Mouse (Mus musculus) cerebellum, adult 2 months (tissue): ENCODE results near the gene Sirt4. TPM values are rescaled to one million over a fixed set of nuclear protein-coding genes. Genes with fewer than 3 reads are reported as not detected.

Source experiments
- DNase-seq, 2 experiments: peaks; one replicate each; pipeline ENCODE4 v3.0.0; 2021
- H3K27ac ChIP-seq: fragments of 200-500 bp; 2 replicates; pipeline ENCODE4 v1.5.1; 2012; ENCODE audit warnings: low read length, control low read depth, inconsistent platforms; ENCODE audit not compliant: insufficient read depth
- H3K27me3 ChIP-seq: fragments of 200-500 bp; 2 replicates; pipeline ENCODE4 v1.6.1; 2012; ENCODE audit warnings: inconsistent platforms, mild to moderate bottlenecking, low read length, moderate library complexity; ENCODE audit not compliant: control insufficient read depth, insufficient read depth
- H3K4me1 ChIP-seq: fragments of 200-500 bp; 2 replicates; pipeline ENCODE4 v1.6.1; 2011; ENCODE audit warnings: low read length; ENCODE audit not compliant: control insufficient read depth, insufficient read depth
- H3K4me3 ChIP-seq: fragments of 200-500 bp; replicated peaks from 2 replicates; pipeline ENCODE3; 2011; ENCODE audit warnings: mild to moderate bottlenecking, low read depth, low read length, control low read depth; ENCODE audit not compliant: insufficient read depth
- CTCF ChIP-seq: fragments of 200-500 bp; IDR thresholded peaks from 2 replicates; pipeline ENCODE4 v1.5.1; 2011; ENCODE audit warnings: low read depth, mild to moderate bottlenecking, control low read depth, low read length, moderate library complexity, borderline replicate concordance; ENCODE audit not compliant: insufficient read depth
- POLR2A ChIP-seq: fragments of 200-500 bp; IDR thresholded peaks from 2 replicates; pipeline ENCODE4 v1.6.1; 2011; ENCODE audit warnings: low read length, control low read depth, borderline replicate concordance; ENCODE audit not compliant: insufficient read depth
- WGBS: fragments of 180-500 bp; shearing (Covaris S2); methylation state at CpG from one replicate; pipeline ENCODE4 v1.1.7; 2018; 5-methylcytosine and 5-hydroxymethylcytosine counted together
- polyA plus RNA-seq: library from polyadenylated mRNA; depleted of rRNA; stranded (reverse); fragments of >200 nt; gene quantifications from 2 replicates; pipeline ENCODE4 v1.2.3, GENCODE M21; 2012

Sirt4 gene
- polyA plus RNA-seq, 1 experiment: 114 TPM

DNA sequence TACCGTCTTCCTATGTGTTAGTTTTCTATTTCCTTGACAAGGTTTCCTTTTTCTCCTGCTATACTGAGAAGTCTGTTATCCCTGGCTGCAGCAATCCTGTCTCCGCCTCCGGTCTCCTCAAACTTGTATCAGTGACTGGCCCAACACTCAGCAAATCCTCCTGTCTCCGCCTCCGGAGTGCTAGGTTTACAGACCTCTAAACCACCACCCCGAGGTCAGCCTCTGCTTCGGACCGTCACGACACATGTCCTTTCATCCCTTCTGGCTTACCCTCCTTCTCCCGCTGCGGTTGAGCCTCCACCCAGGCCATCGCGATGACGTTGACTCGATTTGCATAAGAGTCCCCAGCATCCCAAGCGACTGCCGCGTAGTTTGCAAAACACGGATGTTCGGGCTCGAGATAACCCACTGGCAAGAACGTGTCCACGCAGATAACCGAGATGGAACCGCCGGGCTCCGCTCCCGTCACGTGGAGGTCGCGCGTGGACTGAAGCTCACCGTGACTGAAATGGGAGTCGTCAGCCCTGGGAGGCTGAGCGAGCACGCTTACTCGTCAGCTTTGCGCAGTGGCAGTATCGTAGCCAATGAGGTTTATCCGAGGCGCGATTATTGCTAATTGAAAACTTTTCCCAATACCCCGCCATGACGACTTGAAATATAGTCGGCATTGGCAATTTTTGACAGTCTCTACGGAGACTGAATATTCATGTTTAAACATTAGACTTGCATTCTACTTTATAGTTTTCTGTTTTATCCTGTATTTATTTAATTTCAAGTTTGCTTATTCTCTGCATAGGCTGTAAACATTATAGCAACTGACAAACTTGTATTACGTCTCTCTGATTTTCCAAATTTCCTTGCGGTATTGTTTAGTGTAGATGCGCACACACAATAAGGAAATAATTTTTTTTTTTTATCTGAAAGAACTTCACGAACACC is 5.4 kb upstream of the Sirt4 start:
- DNase-seq: peak; percentile 93 to 96
- WGBS: under 1% methylated on average over 50 of the region's 50 CpGs
- peak overlapping the region; percentile 58 for H3K4me3 ChIP-seq
- TF ChIP-seq POLR2A (peak; percentile 94), CTCF (no peak)
- peaks cover 8% of the 10 kb centered on the region; the same call in 1 of the 2 replicates for H3K4me1 ChIP-seq
- no peaks in the 10 kb centered on the region for H3K27me3 ChIP-seq
- peak overlapping the region; percentile 98 for H3K27ac ChIP-seq

DNA sequence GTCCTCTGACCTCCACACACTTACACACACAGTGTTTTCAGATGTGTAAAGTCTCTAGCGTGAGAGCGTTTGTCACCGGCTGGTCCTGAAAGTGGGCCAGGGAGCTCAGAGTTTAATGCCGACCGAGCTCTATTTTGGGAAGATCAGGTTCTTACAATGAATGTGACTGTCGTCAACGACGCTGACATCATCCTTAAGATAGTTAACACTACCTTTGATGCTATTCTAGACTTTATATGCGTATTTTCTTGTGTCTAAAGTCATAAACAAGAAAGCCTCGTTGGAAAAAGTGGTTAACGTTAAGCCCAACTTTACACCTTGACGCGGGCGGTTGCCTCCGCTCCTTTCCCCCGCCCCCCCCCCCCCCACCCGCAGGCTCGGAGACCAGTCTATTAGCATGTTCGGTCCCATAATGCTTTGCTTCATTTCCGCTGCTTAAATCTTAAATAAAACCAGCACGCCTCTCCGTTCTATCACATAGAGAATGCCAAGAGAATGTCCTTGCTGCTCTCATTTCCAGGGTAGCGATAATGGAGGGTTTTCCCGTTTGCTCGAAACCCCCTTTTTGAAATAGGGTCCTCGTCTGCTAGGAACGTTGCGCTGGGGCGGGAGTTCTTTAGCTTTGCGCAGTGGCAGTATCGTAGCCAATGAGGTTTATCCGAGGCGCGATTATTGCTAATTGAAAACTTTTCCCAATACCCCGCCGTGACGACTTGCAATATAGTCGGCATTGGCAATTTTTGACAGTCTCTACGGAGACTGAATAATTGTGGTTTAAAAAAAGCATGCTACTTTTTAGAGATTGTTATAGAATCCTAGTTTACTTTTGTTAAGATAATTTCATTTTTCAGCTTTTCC is 4.5 kb upstream of the Sirt4 start:
- TF ChIP-seq POLR2A (peak; percentile 97), CTCF (no peak)
- peak overlapping the region; percentile 58 for H3K4me3 ChIP-seq
- DNase-seq: peak; percentile 85 to 93
- peaks cover 8% of the 10 kb centered on the region; the same call in 1 of the 2 replicates for H3K4me1 ChIP-seq
- under 1% methylated on average over 39 of the region's 39 CpGs for WGBS
- no peaks in the 10 kb centered on the region for H3K27me3 ChIP-seq
- H3K27ac ChIP-seq: peak overlapping the region; percentile 98

DNA sequence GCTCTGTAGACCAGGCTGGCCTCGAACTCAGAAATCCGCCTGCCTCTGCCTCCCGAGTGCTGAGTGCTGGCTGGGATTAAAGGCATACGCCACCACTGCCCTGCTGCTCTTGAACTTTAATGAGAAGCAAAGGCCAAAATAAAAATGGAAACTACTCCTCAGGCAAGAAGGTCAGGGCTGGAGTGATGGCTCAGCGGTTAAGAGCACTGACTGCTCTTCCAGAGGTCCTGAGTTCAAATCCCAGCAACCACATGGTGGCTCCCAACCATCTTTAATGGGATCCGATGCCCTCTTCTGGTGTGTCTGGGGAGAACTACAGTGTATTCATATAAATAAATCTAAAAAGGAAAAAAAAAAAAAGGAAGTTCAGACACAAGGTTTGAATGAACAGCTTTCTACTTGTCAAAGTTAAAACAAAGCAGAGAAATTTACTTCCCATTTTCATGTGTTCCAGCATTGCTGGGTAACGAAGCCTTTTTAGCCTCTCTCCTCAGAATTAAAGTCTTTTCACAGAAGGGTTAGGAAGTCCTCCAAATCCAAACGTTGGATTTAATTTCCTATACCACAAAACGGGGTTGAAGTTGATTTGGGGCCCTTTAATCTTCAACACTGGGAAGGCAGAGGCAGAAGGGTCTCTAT is 3.5 kb upstream of the Sirt4 start:
- DNase-seq: no peak
- H3K27me3 ChIP-seq: no peaks in the 10 kb centered on the region
- H3K4me1 ChIP-seq: peaks cover 8% of the 10 kb centered on the region; the same call in 1 of the 2 replicates
- no peak overlapping the region for H3K4me3 ChIP-seq
- TF ChIP-seq POLR2A: no peak
- no peak for TF ChIP-seq CTCF
- H3K27ac ChIP-seq: peak overlapping the region; percentile 81; the same call in 1 of the 2 replicates
- 78% methylated on average over 9 of the region's 9 CpGs for WGBS

DNA sequence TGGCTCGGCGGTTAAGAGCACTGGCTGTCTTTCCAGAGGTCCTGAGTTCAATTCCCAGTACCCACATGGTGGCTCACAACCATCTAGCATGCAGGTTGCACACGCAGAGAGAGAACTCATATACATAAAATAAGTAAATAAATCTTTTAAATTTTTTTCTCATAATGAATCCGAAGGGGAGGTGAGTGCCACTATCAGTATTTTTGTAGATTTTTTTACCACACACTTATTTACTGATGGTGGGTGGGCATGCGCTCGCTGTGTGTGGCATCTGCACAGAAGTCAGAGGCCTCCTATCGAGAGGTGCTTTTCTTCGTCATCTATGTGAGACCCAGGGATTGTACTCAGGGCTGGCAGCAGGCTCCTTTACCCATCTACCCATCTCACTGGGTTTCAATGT is 2.8 kb upstream of the Sirt4 start:
- H3K4me3 ChIP-seq: no peak overlapping the region
- H3K27me3 ChIP-seq: no peaks in the 10 kb centered on the region
- peaks cover 14% of the 10 kb centered on the region; the same call in 1 of the 2 replicates for H3K4me1 ChIP-seq
- DNase-seq: no peak
- no peak overlapping the region for H3K27ac ChIP-seq
- 80% methylated on average over 8 of the region's 8 CpGs for WGBS
- TF ChIP-seq POLR2A (no peak), CTCF (no peak)

- WGBS: 58% methylated on average over 4 of the region's 4 CpGs
- H3K27ac ChIP-seq: no peak overlapping the region
- TF ChIP-seq CTCF (no peak), POLR2A (no peak)
Measured at GRCm38 (mm10) chr5:115486726-115487125, 2.2 kb upstream of the Sirt4 start.

DNA sequence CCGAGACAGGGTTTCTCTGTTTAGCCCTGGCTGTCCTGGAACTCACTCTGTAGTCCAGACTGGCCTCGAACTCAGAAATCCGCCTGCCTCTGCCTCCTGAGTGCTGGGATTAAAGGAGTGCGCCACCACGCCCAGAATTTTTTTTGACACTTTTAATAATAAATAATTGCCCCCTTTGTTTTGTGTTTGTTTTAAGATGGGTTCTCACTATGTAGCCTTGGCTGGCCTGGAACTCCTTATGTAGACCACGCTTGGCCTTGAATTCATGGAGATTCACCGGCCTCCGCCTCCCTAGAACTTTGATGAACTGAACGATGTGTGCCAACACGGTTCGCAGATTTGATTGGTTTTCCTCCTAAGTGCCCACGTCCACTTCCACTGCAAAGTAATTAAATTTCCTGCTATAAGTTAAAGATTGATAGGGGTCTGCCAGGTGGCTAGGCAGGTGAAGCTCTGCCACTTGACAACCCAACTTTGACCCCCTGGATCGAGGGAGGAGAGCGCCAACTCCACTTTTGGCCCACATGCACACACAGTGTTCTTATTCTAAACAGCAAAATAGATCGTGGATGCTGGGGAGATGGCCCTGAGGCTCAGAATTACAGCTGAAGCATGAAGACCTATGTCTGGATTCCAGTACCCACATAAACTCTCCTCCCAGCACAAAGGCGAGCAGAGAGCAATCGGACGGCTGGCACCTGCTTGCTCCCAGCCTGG is 1.1 kb upstream of the Sirt4 start:
- Histone ChIP-seq H3K4me1 (peaks cover 21% of the 10 kb centered on the region), H3K27ac (no peak overlapping the region), H3K4me3 (no peak overlapping the region), H3K27me3 (no peaks in the 10 kb centered on the region)
- 84% methylated on average over 18 of the region's 18 CpGs for WGBS
- TF ChIP-seq POLR2A (no peak), CTCF (no peak)
- no peak for DNase-seq

More at GRCm38 (mm10) chr5:115486726-115487125, 2.2 kb upstream of the Sirt4 start:
- Histone ChIP-seq H3K4me1 (peaks cover 13% of the 10 kb centered on the region), H3K27me3 (no peaks in the 10 kb centered on the region), H3K4me3 (no peak overlapping the region)
- DNase-seq: no peak

DNA sequence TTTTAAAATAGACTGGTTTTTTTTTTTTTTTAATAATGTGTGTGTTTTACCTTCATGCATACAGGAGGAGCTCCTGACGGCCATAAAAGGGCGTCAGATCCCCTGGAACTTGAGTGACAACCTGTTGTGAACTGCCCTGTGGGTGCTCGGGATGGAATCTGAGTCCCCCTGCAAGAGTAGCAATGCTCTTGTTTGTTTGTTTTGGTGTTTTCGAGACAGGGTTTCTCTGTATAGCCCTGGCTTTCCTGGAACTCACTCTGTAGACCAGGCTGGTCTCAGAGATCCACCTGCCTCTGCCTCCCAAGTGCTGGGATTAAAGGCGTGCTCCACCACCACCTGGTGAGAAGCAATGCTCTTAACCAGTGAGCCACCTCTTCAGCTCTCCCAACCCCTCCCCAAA is 471 bp upstream of the Sirt4 start:
- DNase-seq: no peak
- no peak for TF ChIP-seq POLR2A
- no peak for TF ChIP-seq CTCF
- Histone ChIP-seq H3K27me3 (no peaks in the 10 kb centered on the region), H3K4me3 (no peak overlapping the region), H3K27ac (peak overlapping the region; percentile 49), H3K4me1 (peaks cover 21% of the 10 kb centered on the region)
- 53% methylated on average over 5 of the region's 5 CpGs for WGBS
